Mouse (Mus musculus) liver, embryonic 11.5 days (tissue): Measurements from ENCODE around the gene St6galnac3. TPM values are rescaled to one million over a fixed set of nuclear protein-coding genes. Genes with fewer than 3 reads are reported as not detected.

Source experiments
- ATAC-seq: fragments of 200-750 bp; cut with Nextera tagmentation; replicated peaks from 2 replicates; pipeline ENCODE4 v1.8.0; 2017; ENCODE audit warnings: moderate number of reproducible peaks, mild to moderate bottlenecking, moderate TSS enrichment, moderate library complexity; ENCODE audit not compliant: low FRiP score
- DNase-seq: peaks from one replicate; pipeline ENCODE4 v3.0.0-alpha.2; 2017; ENCODE audit warnings: low spot score
- H3K27ac ChIP-seq: fragments of 300-500 bp; sonication (generic); 2 replicates; pipeline ENCODE4 v1.5.1; 2014; ENCODE audit warnings: mild to moderate bottlenecking, low read depth, low read length, control low read depth
- H3K27me3 ChIP-seq: fragments of 300-500 bp; sonication (generic); replicated peaks from 2 replicates; pipeline ENCODE4 v1.6.1; 2014; ENCODE audit warnings: low read length, mixed read lengths; ENCODE audit not compliant: control insufficient read depth, insufficient read depth
- H3K36me3 ChIP-seq: fragments of 300-500 bp; sonication (generic); 2 replicates; pipeline ENCODE4 v1.6.1; 2014; ENCODE audit warnings: mild to moderate bottlenecking, low read length, moderate library complexity, mixed read lengths; ENCODE audit not compliant: control insufficient read depth, insufficient read depth
- H3K4me1 ChIP-seq: fragments of 300-500 bp; sonication (generic); replicated peaks from 2 replicates; pipeline ENCODE4 v1.6.1; 2014; ENCODE audit warnings: low read length, mixed read lengths; ENCODE audit not compliant: control insufficient read depth, insufficient read depth
- H3K4me2 ChIP-seq: fragments of 300-500 bp; sonication (generic); 2 replicates; pipeline ENCODE4 v1.6.1; 2014; ENCODE audit warnings: mild to moderate bottlenecking, control low read depth, moderate library complexity
- H3K4me3 ChIP-seq: fragments of 300-500 bp; sonication (generic); 2 replicates; pipeline ENCODE4 v1.5.1; 2014; ENCODE audit warnings: low read depth, low read length, control low read depth
- H3K9ac ChIP-seq: fragments of 300-500 bp; sonication (generic); 2 replicates; pipeline ENCODE4 v1.6.1; 2014; ENCODE audit warnings: low read depth, low read length, control low read depth
- H3K9me3 ChIP-seq: fragments of 300-500 bp; sonication (generic); 2 replicates; pipeline ENCODE4 v1.6.1; 2016; ENCODE audit warnings: low read length, inconsistent platforms, mixed read lengths; ENCODE audit not compliant: control insufficient read depth
- WGBS: fragments of 180-500 bp; shearing (Covaris S2); extraction: QIAGEN DNeasy Blood & Tissue Kit; methylation state at CpG from one replicate; pipeline ENCODE4 v1.1.7; 2014; 5-methylcytosine and 5-hydroxymethylcytosine counted together
- polyA plus RNA-seq: library from polyadenylated mRNA; unstranded; fragments of >200 nt; fragmentation: Nextera tagmentation; extraction: Ambion mirVana; gene quantifications from 2 replicates; pipeline ENCODE4 v1.2.1, GENCODE M21; 2014

Gene St6galnac3
- polyA plus RNA-seq, 1 experiment from 2014 or later = 27.2 TPM

- WGBS = 77% methylated on average over 3 of the region's 3 CpGs
- H3K27ac ChIP-seq = no peak overlapping the region
- no peak overlapping the region for H3K4me2 ChIP-seq
- no peak overlapping the region for H3K9ac ChIP-seq
- no peak for ATAC-seq
- H3K27me3 ChIP-seq = no peaks in the 10 kb centered on the region
- H3K9me3 ChIP-seq = no peaks in the 10 kb centered on the region
- H3K36me3 ChIP-seq = no peaks in the 10 kb centered on the region
- H3K4me1 ChIP-seq = no peaks in the 10 kb centered on the region
- DNase-seq = no peak
- H3K4me3 ChIP-seq = no peak overlapping the region
Measured at GRCm38 (mm10) chr3:153359966-153360365, 365.0 kb downstream of the St6galnac3 start.

- ATAC-seq (no peak), DNase-seq (no peak)
- WGBS = 71% methylated on average over 1 of the region's 1 CpGs
- H3K4me3 ChIP-seq = no peak overlapping the region
- no peak overlapping the region for H3K27ac ChIP-seq
- H3K36me3 ChIP-seq = no peaks in the 10 kb centered on the region
- no peak overlapping the region for H3K9ac ChIP-seq
- H3K4me2 ChIP-seq = no peak overlapping the region
- no peaks in the 10 kb centered on the region for H3K4me1 ChIP-seq
- no peaks in the 10 kb centered on the region for H3K9me3 ChIP-seq
- H3K27me3 ChIP-seq = no peaks in the 10 kb centered on the region
Measured at GRCm38 (mm10) chr3:153356071-153356470, 368.9 kb downstream of the St6galnac3 start.

- no peaks in the 10 kb centered on the region for H3K36me3 ChIP-seq
- ATAC-seq (no peak), DNase-seq (no peak)
- H3K4me1 ChIP-seq = no peaks in the 10 kb centered on the region
- H3K4me2 ChIP-seq = no peak overlapping the region
- no peak overlapping the region for H3K9ac ChIP-seq
- H3K4me3 ChIP-seq = no peak overlapping the region
- no peaks in the 10 kb centered on the region for H3K27me3 ChIP-seq
- H3K9me3 ChIP-seq = no peaks in the 10 kb centered on the region
- WGBS = 85% methylated on average over 3 of the region's 3 CpGs
- no peak overlapping the region for H3K27ac ChIP-seq
Measured at GRCm38 (mm10) chr3:153354988-153355297, 370.0 kb downstream of the St6galnac3 start.

GRCm38 (mm10) chr3:153354186-153354987 is 370.6 kb downstream of the St6galnac3 start:
- Histone ChIP-seq H3K9ac (no peak overlapping the region), H3K27ac (no peak overlapping the region), H3K4me3 (no peak overlapping the region), H3K4me2 (no peak overlapping the region), H3K9me3 (no peaks in the 10 kb centered on the region), H3K27me3 (no peaks in the 10 kb centered on the region), H3K4me1 (no peaks in the 10 kb centered on the region), H3K36me3 (no peaks in the 10 kb centered on the region)
- ATAC-seq = no peak
- DNase-seq = no peak
- WGBS = 81% methylated on average over 6 of the region's 6 CpGs

GRCm38 (mm10) chr3:153353313-153354103 is 371.5 kb downstream of the St6galnac3 start:
- 85% methylated on average over 16 of the region's 16 CpGs for WGBS
- ATAC-seq (no peak), DNase-seq (no peak)
- Histone ChIP-seq H3K9ac (no peak overlapping the region), H3K4me3 (no peak overlapping the region), H3K4me1 (no peaks in the 10 kb centered on the region), H3K4me2 (no peak overlapping the region), H3K9me3 (no peaks in the 10 kb centered on the region), H3K36me3 (no peaks in the 10 kb centered on the region), H3K27ac (no peak overlapping the region), H3K27me3 (no peaks in the 10 kb centered on the region)

- 88% methylated on average over 10 of the region's 10 CpGs for WGBS
- no peaks in the 10 kb centered on the region for H3K4me1 ChIP-seq
- no peak for ATAC-seq
- H3K9ac ChIP-seq = no peak overlapping the region
- H3K4me2 ChIP-seq = no peak overlapping the region
- H3K9me3 ChIP-seq = no peaks in the 10 kb centered on the region
- no peak overlapping the region for H3K27ac ChIP-seq
- no peak for DNase-seq
- no peaks in the 10 kb centered on the region for H3K36me3 ChIP-seq
- no peaks in the 10 kb centered on the region for H3K27me3 ChIP-seq
- H3K4me3 ChIP-seq = no peak overlapping the region
Measured at GRCm38 (mm10) chr3:153349981-153350380, 375.0 kb downstream of the St6galnac3 start.

GRCm38 (mm10) chr3:153348797-153349465 is 376.0 kb downstream of the St6galnac3 start:
- Histone ChIP-seq H3K4me1 (no peaks in the 10 kb centered on the region), H3K9me3 (no peaks in the 10 kb centered on the region), H3K4me2 (no peak overlapping the region), H3K36me3 (no peaks in the 10 kb centered on the region), H3K27me3 (no peaks in the 10 kb centered on the region), H3K9ac (no peak overlapping the region), H3K27ac (no peak overlapping the region), H3K4me3 (no peak overlapping the region)
- DNase-seq = no peak
- WGBS = 88% methylated on average over 9 of the region's 9 CpGs
- ATAC-seq = no peak; the same call in 1 of the 2 replicates

GRCm38 (mm10) chr3:153344979-153345378 is 380.0 kb downstream of the St6galnac3 start:
- Histone ChIP-seq H3K9ac (no peak overlapping the region), H3K4me2 (no peak overlapping the region), H3K36me3 (no peaks in the 10 kb centered on the region), H3K9me3 (no peaks in the 10 kb centered on the region), H3K4me3 (no peak overlapping the region), H3K27ac (no peak overlapping the region), H3K27me3 (no peaks in the 10 kb centered on the region), H3K4me1 (no peaks in the 10 kb centered on the region)
- WGBS = 86% methylated on average over 5 of the region's 5 CpGs
- no peak for DNase-seq
- no peak for ATAC-seq
